Mouse (Mus musculus) hindbrain, embryonic 12.5 days (tissue): Measurements from ENCODE around the gene Casr. TPM values are rescaled to one million over a fixed set of nuclear protein-coding genes. Genes with fewer than 3 reads are reported as not detected.

ENCODE experiments used
- ATAC-seq: fragments of 200-750 bp; cut with Nextera tagmentation; 2 replicates; pipeline ENCODE4 v1.8.0; 2017; ENCODE audit warnings: moderate TSS enrichment; ENCODE audit not compliant: low FRiP score
- H3K27ac ChIP-seq: fragments of 300-500 bp; sonication (generic); 2 replicates; pipeline ENCODE4 v1.5.1; 2016; ENCODE audit warnings: mild to moderate bottlenecking
- H3K27me3 ChIP-seq: fragments of 300-500 bp; sonication (generic); 2 replicates; pipeline ENCODE4 v1.6.1; 2016; ENCODE audit warnings: mild to moderate bottlenecking
- H3K36me3 ChIP-seq: fragments of 300-500 bp; sonication (generic); 2 replicates; pipeline ENCODE4 v1.6.1; 2016; ENCODE audit warnings: mild to moderate bottlenecking
- H3K4me1 ChIP-seq: fragments of 300-500 bp; sonication (generic); 2 replicates; pipeline ENCODE4 v1.6.1; 2016
- H3K4me2 ChIP-seq: fragments of 300-500 bp; sonication (generic); replicated peaks from 2 replicates; pipeline ENCODE4 v1.6.1; 2016; ENCODE audit warnings: mild to moderate bottlenecking
- H3K4me3 ChIP-seq: fragments of 300-500 bp; sonication (generic); 2 replicates; pipeline ENCODE4 v1.5.1; 2016; ENCODE audit warnings: mild to moderate bottlenecking
- H3K9ac ChIP-seq: fragments of 300-500 bp; sonication (generic); 2 replicates; pipeline ENCODE4 v1.6.1; 2016; ENCODE audit warnings: mild to moderate bottlenecking, moderate library complexity
- H3K9me3 ChIP-seq: fragments of 300-500 bp; sonication (generic); replicated peaks from 2 replicates; pipeline ENCODE4 v1.6.1; 2016; ENCODE audit warnings: mild to moderate bottlenecking
- WGBS: fragments of 180-500 bp; shearing (Covaris S2); methylation state at CpG from one replicate; pipeline ENCODE4 v1.1.7; 2016; 5-methylcytosine and 5-hydroxymethylcytosine counted together
- polyA plus RNA-seq: library from polyadenylated mRNA; unstranded; fragments of >200 nt; fragmentation: Nextera tagmentation; extraction: Ambion mirVana; gene quantifications from 2 replicates; pipeline ENCODE4 v1.2.1, GENCODE M21; 2016

Gene Casr
- polyA plus RNA-seq, 1 experiment from 2014 or later, result 0.06 TPM

DNA sequence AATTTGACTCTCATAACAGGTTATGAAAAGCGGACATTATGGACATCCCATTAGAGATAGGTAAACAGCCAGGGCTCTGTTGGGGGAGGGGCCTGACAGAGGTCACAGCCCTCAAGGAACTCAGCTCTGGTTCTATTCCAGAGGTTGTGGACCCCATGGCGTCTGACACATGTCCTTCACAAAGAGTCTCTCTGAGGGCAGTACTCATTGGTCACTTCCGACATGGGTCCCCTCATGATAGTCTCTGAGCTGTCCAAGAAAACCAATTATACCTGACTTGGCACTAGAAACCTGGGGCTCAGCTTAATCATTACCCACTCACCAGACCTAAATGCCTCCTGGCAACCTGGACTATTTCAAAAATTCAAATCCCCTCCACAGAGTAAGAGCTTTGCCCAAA lies 18.9 kb downstream of the Casr start:
- no peaks in the 10 kb centered on the region for H3K36me3 ChIP-seq
- no peaks in the 10 kb centered on the region for H3K27me3 ChIP-seq
- H3K4me3 ChIP-seq, result no peak overlapping the region
- H3K9ac ChIP-seq, result no peak overlapping the region
- 88% methylated on average over 3 of the region's 3 CpGs for WGBS
- H3K9me3 ChIP-seq, result no peaks in the 10 kb centered on the region
- ATAC-seq, result no peak
- no peak overlapping the region for H3K4me2 ChIP-seq
- no peaks in the 10 kb centered on the region for H3K4me1 ChIP-seq
- H3K27ac ChIP-seq, result no peak overlapping the region

DNA sequence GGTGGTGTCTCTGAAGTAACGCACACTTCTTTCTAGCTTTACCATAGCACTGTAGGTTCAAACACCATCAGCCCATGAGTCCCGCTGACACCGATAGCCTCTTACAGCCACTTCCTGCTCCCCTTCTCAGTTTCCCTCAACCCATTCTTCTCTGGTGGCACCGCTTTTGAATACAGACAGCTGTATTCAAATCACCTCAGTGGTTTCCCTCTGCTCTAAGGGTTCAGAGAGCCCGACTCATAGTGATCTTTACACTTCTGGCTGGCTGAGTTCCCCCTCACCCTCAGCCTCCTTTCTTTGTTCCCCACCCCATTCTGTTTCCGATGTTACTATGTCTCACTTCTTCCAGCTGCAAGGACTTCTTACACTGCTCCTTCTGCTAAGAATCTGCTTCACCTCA lies 21.1 kb downstream of the Casr start:
- Histone ChIP-seq H3K9ac (no peak overlapping the region), H3K36me3 (no peaks in the 10 kb centered on the region), H3K4me3 (no peak overlapping the region), H3K9me3 (no peaks in the 10 kb centered on the region), H3K4me2 (no peak overlapping the region), H3K4me1 (no peaks in the 10 kb centered on the region), H3K27me3 (no peaks in the 10 kb centered on the region), H3K27ac (no peak overlapping the region)
- 57% methylated on average over 6 of the region's 6 CpGs for WGBS
- no peak for ATAC-seq

DNA sequence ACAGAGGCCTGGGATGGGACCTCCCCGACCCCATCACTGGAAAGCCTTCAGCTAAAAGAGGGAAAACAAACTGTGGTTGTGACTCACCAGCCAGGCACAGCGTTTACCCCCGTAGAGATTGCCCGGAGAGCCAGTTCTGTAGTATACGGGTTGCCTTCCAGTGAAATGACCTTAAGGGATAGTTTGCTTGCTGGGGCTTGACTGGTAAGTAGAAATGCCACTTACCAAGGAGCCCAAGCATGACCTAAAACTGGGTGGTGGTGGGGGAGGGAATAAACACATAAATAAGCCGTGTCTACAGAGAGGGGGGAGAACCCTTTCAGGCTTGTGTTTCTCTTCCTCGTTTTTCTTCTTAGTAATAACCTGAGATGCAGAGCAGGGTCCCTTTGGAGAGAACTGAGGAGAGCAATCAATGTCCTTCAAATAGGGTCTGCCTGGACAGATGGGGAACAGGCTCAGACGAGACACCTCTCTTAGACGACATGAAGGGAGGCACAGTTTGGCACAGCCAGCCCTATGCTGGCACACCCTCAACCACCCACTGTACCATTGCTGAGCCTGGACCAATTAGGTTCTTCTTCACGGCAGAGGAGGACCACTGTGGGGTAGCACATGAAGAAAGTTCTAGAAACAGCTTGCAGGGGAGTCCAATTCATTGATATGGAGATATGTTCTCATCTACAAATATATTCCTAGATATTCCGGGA lies 28.8 kb downstream of the Casr start:
- Histone ChIP-seq H3K36me3 (no peaks in the 10 kb centered on the region), H3K9me3 (no peaks in the 10 kb centered on the region), H3K4me3 (no peak overlapping the region), H3K4me1 (no peaks in the 10 kb centered on the region), H3K4me2 (no peak overlapping the region), H3K9ac (no peak overlapping the region), H3K27me3 (no peaks in the 10 kb centered on the region), H3K27ac (no peak overlapping the region)
- WGBS, result 74% methylated on average over 11 of the region's 11 CpGs
- ATAC-seq, result no peak

DNA sequence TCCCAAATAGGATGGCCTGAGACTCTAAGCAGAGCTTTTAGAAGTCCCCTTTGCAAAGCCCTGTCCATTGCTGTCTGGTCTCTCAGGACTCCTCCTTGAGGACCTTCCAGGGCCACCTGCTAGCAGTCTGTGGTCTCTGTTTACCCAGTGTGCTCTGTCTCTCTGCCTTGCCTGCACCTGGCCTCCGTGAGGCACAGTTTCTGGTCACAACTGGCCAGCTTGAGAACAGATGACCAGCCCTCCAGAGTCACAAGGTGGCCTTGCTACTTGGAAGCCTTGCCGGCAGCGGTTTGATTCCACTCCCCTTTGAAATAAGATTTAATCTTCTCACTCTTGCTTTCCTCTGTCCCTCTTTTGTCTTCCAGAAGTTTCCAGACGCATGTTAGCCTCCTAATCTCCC lies 29.9 kb downstream of the Casr start:
- Histone ChIP-seq H3K27ac (no peak overlapping the region), H3K4me2 (no peak overlapping the region), H3K9me3 (no peaks in the 10 kb centered on the region), H3K4me3 (no peak overlapping the region), H3K27me3 (no peaks in the 10 kb centered on the region), H3K9ac (no peak overlapping the region), H3K4me1 (no peaks in the 10 kb centered on the region), H3K36me3 (no peaks in the 10 kb centered on the region)
- no peak for ATAC-seq
- 56% methylated on average over 4 of the region's 4 CpGs for WGBS

DNA sequence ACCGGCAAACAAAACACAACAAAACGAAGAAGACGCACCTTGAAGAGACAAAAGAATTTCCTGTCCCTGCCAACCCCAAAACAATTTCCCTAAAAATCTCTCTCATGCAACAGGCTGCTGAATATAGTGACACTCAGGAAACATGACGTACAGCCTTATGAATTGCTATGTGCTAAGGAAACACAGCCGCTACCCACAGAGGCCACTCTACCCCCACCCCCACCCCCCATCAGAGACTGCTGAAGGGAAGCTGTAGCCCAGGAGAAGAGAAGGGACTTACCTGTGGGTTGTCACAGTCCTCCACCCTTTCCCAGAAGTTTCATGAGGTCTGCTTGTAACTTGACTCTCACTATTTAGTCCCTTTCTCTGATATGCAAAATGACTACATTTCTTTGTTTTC lies 30.3 kb downstream of the Casr start:
- H3K27ac ChIP-seq, result no peak overlapping the region
- no peaks in the 10 kb centered on the region for H3K9me3 ChIP-seq
- H3K4me2 ChIP-seq, result no peak overlapping the region
- no peaks in the 10 kb centered on the region for H3K36me3 ChIP-seq
- H3K27me3 ChIP-seq, result no peaks in the 10 kb centered on the region
- ATAC-seq, result no peak
- 79% methylated on average over 5 of the region's 5 CpGs for WGBS
- no peak overlapping the region for H3K4me3 ChIP-seq
- H3K9ac ChIP-seq, result no peak overlapping the region
- no peaks in the 10 kb centered on the region for H3K4me1 ChIP-seq

DNA sequence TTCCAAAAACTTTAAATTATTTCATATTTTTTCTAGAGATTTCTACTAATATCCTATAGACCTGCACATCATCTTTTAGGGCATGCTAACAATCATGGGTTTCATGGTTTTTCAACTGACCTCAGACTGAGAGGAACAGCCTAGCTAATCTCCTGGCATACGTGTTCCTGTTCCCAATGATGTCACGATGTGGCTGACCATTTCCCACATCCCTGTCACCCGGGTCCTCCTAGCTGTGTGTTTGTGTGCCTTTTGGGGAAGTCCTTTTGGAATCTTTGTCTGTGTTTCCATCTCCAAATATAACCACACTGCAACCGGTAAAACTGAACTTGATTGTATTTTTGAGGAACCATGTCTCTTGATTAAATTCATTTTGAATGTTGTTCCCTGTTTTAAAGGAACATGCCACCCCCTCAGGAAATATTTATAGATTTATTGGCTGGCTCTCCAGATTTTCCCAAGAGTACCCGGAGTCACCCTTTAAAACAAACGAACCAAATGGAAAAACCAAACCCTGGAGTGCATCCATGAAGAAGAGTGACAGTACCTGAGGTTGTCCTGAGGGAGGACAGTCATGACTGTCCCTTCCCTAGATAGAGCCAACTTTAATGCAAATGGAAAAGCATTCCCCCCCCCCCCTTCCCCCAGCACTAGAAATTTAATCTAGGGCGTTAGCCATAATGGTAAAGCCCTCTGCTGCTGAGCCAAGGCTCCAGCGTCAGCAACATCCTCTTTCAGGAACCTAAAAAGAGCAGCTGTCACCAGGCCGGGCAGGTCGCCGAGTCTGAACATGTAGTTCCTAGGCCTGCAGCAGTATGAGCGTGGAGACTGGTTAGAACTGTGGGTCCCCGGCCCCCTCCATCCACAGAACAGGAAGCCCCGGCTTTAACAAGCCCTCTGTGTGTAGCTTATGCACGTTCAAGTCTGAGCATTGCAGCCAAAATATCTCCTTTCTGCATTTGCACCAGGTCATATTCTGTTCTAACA lies 31.1 kb downstream of the Casr start:
- Histone ChIP-seq H3K9me3 (no peaks in the 10 kb centered on the region), H3K4me3 (no peak overlapping the region), H3K4me2 (no peak overlapping the region), H3K4me1 (no peaks in the 10 kb centered on the region), H3K27ac (no peak overlapping the region), H3K9ac (no peak overlapping the region), H3K27me3 (no peaks in the 10 kb centered on the region), H3K36me3 (no peaks in the 10 kb centered on the region)
- WGBS, result 75% methylated on average over 15 of the region's 15 CpGs
- no peak for ATAC-seq

DNA sequence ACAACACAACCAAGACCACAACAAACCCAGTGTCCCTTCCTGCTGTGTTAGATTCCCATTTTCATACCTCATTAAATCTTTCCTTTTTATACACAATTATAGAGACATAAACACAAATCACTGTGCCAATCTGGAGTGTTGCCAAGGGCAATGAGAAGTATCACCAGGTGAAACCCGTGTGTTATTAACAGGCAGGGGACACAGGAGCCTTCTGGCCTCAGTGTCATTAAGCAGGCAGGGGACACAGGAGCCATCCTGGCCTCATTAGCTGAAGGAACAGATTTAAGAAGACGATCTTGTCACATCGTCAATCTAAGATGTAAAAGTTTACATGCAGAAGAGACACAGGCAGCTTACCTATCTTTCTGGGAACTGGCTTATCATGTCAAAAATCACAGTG lies 33.1 kb downstream of the Casr start:
- Histone ChIP-seq H3K27ac (no peak overlapping the region), H3K4me3 (no peak overlapping the region), H3K9ac (no peak overlapping the region), H3K4me2 (no peak overlapping the region), H3K9me3 (no peaks in the 10 kb centered on the region), H3K4me1 (no peaks in the 10 kb centered on the region), H3K36me3 (no peaks in the 10 kb centered on the region), H3K27me3 (no peaks in the 10 kb centered on the region)
- ATAC-seq, result no peak
- 84% methylated on average over 3 of the region's 3 CpGs for WGBS

DNA sequence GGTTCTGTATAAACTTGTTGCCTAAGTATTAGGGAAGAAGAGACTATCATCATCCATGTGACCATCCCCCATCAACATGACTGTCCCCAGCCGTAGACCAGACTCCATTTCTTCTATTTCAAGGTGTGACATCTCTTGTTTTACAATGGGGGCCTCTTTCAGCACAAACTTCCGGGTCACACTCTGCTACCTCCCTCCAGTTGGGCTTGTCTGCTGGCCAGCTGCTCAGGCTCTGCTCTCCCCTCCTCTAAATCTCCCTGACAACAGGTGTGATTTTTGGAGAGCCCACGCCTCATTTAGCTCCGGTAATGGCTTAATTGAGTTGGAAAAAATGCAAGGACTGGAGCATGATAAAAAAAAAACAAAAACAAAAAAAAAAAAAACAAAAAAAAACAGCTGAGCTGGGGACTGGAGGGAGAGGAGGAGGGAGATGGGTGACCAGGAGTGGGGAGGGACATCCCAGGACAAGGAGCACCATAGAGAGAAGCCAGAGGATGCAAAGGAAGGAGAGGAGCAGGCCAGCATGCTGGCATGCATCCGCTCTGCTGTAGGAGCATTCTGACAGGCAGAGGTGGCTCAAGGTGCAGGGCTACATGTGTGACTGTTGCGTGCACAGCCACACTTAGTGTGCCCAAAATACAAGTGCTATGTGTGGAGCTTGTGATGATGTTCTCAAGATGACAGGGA lies 35.2 kb downstream of the Casr start:
- Histone ChIP-seq H3K9ac (no peak overlapping the region), H3K4me2 (no peak overlapping the region), H3K27ac (no peak overlapping the region), H3K4me1 (no peaks in the 10 kb centered on the region), H3K27me3 (no peaks in the 10 kb centered on the region), H3K9me3 (no peaks in the 10 kb centered on the region), H3K36me3 (no peaks in the 10 kb centered on the region), H3K4me3 (no peak overlapping the region)
- WGBS, result 56% methylated on average over 6 of the region's 6 CpGs
- no peak for ATAC-seq

DNA sequence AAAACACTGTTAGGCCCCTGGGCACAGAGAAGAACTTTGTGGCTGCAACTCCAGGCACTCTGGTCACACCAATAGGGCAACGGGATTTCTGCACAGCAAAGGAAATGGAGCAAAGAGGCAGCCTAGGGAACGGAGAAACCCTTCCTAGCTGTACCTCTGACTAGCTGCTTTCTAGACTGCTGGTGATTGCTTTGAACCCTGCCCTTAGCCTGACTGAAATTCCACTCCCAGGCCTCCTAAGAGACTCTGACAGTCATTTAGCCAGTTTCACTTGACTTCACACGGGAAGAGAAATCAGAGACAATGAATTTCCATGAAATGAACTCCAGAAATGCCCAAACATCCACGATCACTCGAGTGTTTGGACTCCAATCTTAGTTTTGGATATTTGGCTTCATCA lies 38.8 kb downstream of the Casr start:
- Histone ChIP-seq H3K4me2 (no peak overlapping the region), H3K4me1 (no peaks in the 10 kb centered on the region), H3K27me3 (no peaks in the 10 kb centered on the region), H3K9me3 (no peaks in the 10 kb centered on the region), H3K27ac (no peak overlapping the region), H3K4me3 (no peak overlapping the region), H3K9ac (no peak overlapping the region), H3K36me3 (no peaks in the 10 kb centered on the region)
- ATAC-seq, result no peak
- 59% methylated on average over 5 of the region's 5 CpGs for WGBS

DNA sequence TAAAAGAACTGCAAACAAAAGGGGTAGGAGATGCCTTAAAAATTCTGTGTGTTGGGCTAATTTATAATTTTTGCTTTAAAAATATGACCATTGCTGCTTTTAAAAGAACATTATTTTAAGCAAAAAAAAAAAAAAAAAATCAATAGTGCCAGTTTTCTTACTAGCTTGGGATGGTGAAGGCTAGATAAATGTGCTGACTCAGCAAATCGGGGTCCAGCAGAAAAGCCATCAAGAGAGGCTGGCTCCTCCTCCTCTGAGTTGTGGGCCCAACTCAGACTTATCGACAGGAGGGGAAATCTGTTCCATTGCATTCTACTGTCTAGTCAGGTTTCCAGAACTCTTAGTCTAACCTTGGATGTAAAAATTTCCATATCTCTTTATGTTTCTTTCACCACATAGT lies 45.6 kb downstream of the Casr start:
- H3K9me3 ChIP-seq, result no peaks in the 10 kb centered on the region
- no peaks in the 10 kb centered on the region for H3K27me3 ChIP-seq
- WGBS, result 72% methylated on average over 2 of the region's 2 CpGs
- ATAC-seq, result no peak
- H3K36me3 ChIP-seq, result no peaks in the 10 kb centered on the region
- H3K4me1 ChIP-seq, result no peaks in the 10 kb centered on the region
- H3K4me3 ChIP-seq, result no peak overlapping the region
- H3K4me2 ChIP-seq, result no peak overlapping the region
- H3K27ac ChIP-seq, result no peak overlapping the region
- H3K9ac ChIP-seq, result no peak overlapping the region

DNA sequence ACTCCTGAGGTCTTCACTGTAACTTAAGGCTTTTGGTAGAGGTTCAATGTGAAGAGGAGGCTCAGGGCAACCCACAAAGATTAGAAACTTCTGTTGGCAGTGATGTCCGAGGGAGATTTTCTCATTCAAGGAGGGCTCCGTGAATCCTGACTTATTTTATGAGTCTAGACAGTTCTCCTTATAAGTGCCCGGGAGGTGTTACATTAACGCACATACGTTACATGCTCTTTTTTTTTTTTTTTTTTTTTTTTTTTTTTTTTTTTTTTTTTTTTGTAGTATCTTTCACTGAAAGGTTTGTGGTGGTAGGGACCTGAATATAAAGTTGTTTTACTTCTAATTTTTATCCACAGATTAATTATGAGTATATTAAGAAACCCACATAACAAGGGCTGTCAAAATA lies 54.6 kb downstream of the Casr start:
- no peak for ATAC-seq
- no peak overlapping the region for H3K27ac ChIP-seq
- no peak overlapping the region for H3K4me2 ChIP-seq
- no peaks in the 10 kb centered on the region for H3K9me3 ChIP-seq
- H3K36me3 ChIP-seq, result no peaks in the 10 kb centered on the region
- no peaks in the 10 kb centered on the region for H3K4me1 ChIP-seq
- H3K9ac ChIP-seq, result no peak overlapping the region
- 96% methylated on average over 5 of the region's 5 CpGs for WGBS
- H3K27me3 ChIP-seq, result no peaks in the 10 kb centered on the region
- H3K4me3 ChIP-seq, result no peak overlapping the region

DNA sequence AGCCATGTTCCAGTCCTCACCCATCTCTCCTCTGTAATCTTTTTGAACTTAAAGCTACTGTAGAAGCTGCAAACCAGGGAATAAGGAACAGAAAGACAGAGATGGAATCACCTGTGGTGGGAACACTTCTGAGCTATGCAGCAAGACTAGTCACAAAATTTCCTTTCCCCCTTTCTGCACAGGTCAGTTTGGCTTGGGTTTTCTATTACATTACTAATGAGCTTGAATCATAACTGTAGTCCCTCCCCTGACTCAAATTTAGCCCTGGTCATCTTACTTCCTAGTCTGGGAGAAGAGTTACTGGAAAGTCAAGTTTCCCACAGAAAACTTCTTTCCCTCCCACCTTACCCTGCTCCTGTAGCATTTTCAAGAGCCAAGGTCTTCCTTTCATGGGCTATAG lies 55.1 kb downstream of the Casr start:
- Histone ChIP-seq H3K4me2 (no peak overlapping the region), H3K9me3 (no peaks in the 10 kb centered on the region), H3K4me3 (no peak overlapping the region), H3K36me3 (no peaks in the 10 kb centered on the region), H3K4me1 (no peaks in the 10 kb centered on the region), H3K27me3 (no peaks in the 10 kb centered on the region), H3K27ac (no peak overlapping the region), H3K9ac (no peak overlapping the region)
- ATAC-seq, result no peak
